Mouse (Mus musculus): Measurements from ENCODE around the gene Rab26. TPM values are rescaled to one million over a fixed set of nuclear protein-coding genes. Genes with fewer than 3 reads are reported as not detected.
A peak's percentile ranks its signal among the peaks of the same experiment; 100 is the strongest.

Rab26 gene
- total RNA-seq, 2 experiments from 2014 or later: 69.7 to 75.6 TPM

DNA sequence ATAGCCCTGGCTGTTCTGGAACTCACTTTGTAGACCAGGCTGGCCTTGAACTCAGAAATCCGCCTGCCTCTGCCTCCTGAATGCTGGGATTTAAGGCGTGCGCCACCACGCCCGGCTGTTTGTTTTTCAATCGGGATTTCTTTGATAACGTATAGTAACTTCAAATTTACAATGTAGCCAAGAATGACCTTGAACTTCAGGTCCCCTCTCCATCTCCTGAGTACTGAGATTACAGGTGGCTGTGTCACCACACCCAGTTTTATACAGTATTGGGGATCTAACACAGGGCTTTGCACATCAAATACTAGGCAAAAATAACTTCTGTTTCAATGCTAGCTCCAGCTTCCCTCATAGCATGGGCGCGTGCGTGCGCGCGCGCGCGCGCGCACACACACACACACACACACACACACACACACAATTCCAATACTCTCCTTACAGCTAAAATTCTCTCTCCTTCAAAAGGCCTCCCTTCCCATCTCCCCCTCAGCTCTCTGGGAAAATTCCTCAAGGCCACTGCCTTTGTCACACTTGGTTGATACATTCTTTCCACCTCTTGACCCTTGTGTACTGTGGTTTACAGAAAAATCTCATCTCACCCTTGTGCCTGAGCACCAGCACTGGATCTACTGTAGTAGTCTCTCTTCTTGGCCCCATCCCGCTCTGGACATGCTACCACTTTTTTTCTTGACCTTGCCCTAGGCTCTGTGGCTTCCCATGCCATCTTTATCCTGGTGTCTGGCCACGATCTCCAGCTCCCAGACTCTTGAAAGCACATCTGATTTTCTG lies 52.8 kb downstream of the Rab26 start:
- no peak for DNase-seq (ENCODE audit: low spot score in 2 of 2)

DNA sequence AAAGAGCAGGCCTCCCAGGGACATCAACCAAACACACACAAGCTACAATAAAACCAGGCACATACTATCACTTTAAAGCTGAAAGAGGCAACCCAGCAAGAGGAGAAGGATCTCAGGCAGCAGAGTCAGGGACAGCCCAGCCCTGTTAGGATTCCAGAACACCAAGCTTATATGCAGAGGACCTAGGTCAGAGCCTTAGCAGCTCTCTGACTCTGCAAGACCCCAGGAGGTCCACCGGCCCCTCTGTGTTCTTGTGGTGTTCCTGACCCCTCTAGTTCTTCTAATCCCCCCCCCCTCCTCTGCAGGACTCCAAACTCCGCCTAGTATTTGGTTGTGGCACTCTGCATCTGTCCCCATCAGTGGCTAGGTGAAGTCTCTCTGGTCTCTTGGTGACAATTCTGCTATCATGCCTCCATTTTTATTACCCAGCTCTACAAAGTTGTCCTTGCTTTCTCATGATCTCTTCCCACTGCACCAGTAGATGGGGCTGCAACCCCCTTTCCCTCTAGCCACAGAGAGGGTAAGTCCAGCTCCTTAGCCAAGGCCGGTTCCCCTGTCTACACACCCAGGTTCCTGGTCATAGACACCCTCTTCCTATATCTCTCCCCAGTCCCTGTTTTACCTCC lies 53.7 kb downstream of the Rab26 start:
- DNase-seq (ENCODE audit: low spot score in 2 of 2): peak in 1 of 2 experiments; percentile 18

DNA sequence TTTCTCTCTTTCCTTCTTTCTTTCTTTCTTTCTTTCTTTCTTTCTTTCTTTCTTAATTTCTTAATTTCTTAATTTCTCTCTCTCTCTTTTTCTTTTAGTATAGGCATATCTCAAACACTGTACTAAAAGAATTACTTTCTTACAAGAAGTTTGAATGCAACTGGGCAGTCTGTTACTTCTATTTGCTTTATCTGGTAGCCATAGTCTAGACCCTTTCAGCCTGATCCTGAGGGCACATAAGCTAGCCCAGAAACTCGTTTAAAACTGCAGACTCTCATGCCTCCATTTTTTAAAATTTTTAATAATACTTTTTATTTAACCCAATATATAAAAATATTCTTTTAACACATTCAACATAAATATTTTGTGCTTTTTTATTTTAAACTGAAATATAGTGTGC lies 54.6 kb downstream of the Rab26 start:
- no peak for DNase-seq (ENCODE audit: low spot score in 2 of 2)

DNA sequence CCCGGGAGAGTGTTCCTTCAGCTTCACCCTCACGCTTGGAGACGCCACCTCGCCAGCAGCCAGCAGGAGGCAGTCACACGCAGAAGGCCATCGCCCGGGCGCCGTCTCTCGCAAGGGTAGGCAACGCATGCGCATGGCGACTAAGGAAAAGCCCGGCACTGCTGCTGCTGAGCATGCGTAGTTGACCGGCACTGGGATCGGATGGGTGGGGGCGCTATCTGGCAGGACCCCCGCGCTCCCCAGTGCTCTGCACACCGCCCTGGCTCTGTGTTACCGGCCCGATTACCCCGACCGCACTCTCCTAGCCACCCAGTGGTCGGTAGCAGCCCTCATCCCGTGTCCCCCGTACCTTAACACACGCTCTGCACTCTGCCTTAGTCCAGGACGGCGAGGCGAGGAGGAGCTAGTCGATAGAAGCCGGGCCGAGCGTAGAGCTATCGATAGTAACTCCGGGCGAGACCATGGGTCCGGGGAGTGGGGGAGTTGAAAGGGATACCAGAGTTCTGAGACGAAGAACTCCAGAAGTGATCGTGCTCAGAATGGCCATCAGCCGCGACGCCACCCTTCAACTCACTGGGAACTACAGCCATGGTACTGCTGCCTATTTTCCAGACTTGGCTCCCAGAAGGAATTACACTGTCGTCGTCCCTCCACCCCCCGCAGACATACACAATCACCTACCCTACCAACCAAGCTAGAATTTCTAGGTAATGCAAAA lies 55.2 kb downstream of the Rab26 start, which contains the start of gene Mlst8:
TSS of gene Mlst8 (minus strand) at position 416 of the 718 bp plus-strand sequence.
- DNase-seq (ENCODE audit: low spot score in 2 of 2): peak; percentile 97 to 99

DNA sequence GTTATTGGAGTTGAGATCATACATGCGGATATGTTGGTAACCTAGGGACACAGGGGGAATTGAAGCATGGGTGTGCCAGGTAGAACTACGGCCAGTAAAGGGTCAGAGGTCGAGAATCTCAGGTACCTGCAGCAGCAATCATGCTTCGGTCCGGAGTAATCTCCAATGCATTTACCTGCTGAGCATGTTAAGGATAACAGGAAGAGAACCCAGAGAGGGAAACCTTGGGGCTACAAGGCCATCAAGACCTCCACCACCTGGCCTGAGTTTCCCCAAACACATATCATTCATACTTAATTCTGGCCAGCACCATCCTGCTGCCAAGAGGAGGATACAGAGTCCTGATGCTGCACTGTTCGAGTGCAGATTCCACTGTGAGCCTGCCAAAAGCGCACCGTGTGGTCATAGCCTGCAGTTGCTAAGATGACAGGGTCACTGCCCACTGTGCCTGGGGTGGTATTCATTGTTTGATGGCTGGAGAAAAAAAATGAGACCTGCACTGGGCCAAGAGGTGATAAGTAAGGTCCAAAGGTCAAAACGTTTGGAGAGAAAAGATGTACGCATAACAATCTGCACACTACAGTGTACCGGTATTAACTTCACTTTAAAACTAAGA lies 55.9 kb downstream of the Rab26 start:
- peak in 1 of 2 experiments; percentile 21 for DNase-seq (ENCODE audit: low spot score in 2 of 2)

Other genes starting within 250 kb of the Rab26 start
- gene Abca17, start 183.1 kb downstream of the Rab26 start, total RNA-seq (2021): under 1 TPM; 0.51 to 0.92 TPM
- gene Abca3, start 182.3 kb downstream of the Rab26 start, total RNA-seq (2021): 10 to 100 TPM; 59.2 to 61.4 TPM
- gene Rnps1, start 119.6 kb downstream of the Rab26 start, total RNA-seq (2021): 100 to 1,000 TPM; 123 to 124 TPM
- 10 to 100 TPM; 27.3 to 34.2 TPM for gene Eci1, start 107.6 kb downstream of the Rab26 start, total RNA-seq (2021)
- 10 to 100 TPM in 1 of 2 experiments, 1 to 10 TPM in 1; 9.6 to 11.4 TPM for gene Dnase1l2, start 91.1 kb downstream of the Rab26 start, total RNA-seq (2021)
- gene E4f1, start 63.9 kb downstream of the Rab26 start, total RNA-seq (2021): 10 to 100 TPM; 32.3 to 37.9 TPM
- 10 to 100 TPM; 61.6 to 64.6 TPM for gene Pgp, start 63.8 kb downstream of the Rab26 start, total RNA-seq (2021)
- 1 to 10 TPM; 2.0 to 2.8 TPM for gene Bricd5, start 60.3 kb downstream of the Rab26 start, total RNA-seq (2021)
- 10 to 100 TPM; 42.5 to 42.9 TPM for gene Mlst8, start 55.1 kb downstream of the Rab26 start, total RNA-seq (2021)
- 100 to 1,000 TPM; 153 to 157 TPM for gene Caskin1, start 45.6 kb downstream of the Rab26 start, total RNA-seq (2021)
- 10 to 100 TPM; 79.3 to 84.6 TPM for gene Traf7, start 6.3 kb downstream of the Rab26 start, total RNA-seq (2021)
- gene Pkd1, start 15.6 kb upstream of the Rab26 start, total RNA-seq (2021): 10 to 100 TPM; 78.8 to 80.0 TPM
- 100 to 1,000 TPM; 182 to 189 TPM for gene Tsc2, start 98.4 kb upstream of the Rab26 start, total RNA-seq (2021)
- 1 to 10 TPM; 4.9 to 6.1 TPM for gene Nthl1, start 98.5 kb upstream of the Rab26 start, total RNA-seq (2021)
- gene Slc9a3r2, start 116.1 kb upstream of the Rab26 start, total RNA-seq (2021): 10 to 100 TPM; 39.7 to 41.0 TPM
- 1 to 10 TPM; 1.3 to 2.0 TPM for gene Npw, start 124.2 kb upstream of the Rab26 start, total RNA-seq (2021)
- 10 to 100 TPM; 39.6 to 42.8 TPM for gene Zfp598, start 135.5 kb upstream of the Rab26 start, total RNA-seq (2021)
- 100 to 1,000 TPM; 159 to 169 TPM for gene Syngr3, start 155.7 kb upstream of the Rab26 start, total RNA-seq (2021)
- gene Gfer, start 161.9 kb upstream of the Rab26 start, total RNA-seq (2021): 10 to 100 TPM; 18.8 to 23.1 TPM
- 1 to 10 TPM; 3.2 to 3.7 TPM for gene Noxo1, start 162.0 kb upstream of the Rab26 start, total RNA-seq (2021)
- gene Tbl3, start 173.4 kb upstream of the Rab26 start, total RNA-seq (2021): 10 to 100 TPM; 31.7 to 32.5 TPM
- gene Rnf151, start 183.9 kb upstream of the Rab26 start, total RNA-seq (2021): under 1 TPM in 1 of 2 experiments, not detected in 1; 0.27 TPM
- 100 to 1,000 TPM; 318 to 320 TPM for gene Rps2, start 183.9 kb upstream of the Rab26 start, total RNA-seq (2021)
- gene Ndufb10, start 190.3 kb upstream of the Rab26 start, total RNA-seq (2021): 100 to 1,000 TPM; 226 to 238 TPM
- gene Rpl3l, start 193.6 kb upstream of the Rab26 start, total RNA-seq (2021): under 1 TPM; 0.27 to 0.43 TPM
- 10 to 100 TPM; 41.3 to 45.5 TPM for gene Msrb1, start 202.4 kb upstream of the Rab26 start, total RNA-seq (2021)
- gene Hs3st6, start 218.8 kb upstream of the Rab26 start, total RNA-seq (2021): under 1 TPM; 0.35 to 0.38 TPM